Mouse (Mus musculus) small intestine, adult 2 months (tissue): Measurements from ENCODE around the gene Nog.

Experiments
- CTCF ChIP-seq: fragments of 200-500 bp; IDR thresholded peaks from 2 replicates; pipeline ENCODE4 v1.5.1; 2012; ENCODE audit warnings: low read depth, mild to moderate bottlenecking, control low read depth, inconsistent platforms, low read length, moderate library complexity, mixed read lengths; ENCODE audit not compliant: insufficient replicate concordance, insufficient read length; ENCODE audit errors: extremely low read depth
- POLR2A ChIP-seq: fragments of 200-500 bp; IDR thresholded peaks from 2 replicates; pipeline ENCODE4 v1.6.1; 2012; ENCODE audit warnings: low read depth, mild to moderate bottlenecking, control low read depth, inconsistent platforms, low read length, moderate library complexity

DNA sequence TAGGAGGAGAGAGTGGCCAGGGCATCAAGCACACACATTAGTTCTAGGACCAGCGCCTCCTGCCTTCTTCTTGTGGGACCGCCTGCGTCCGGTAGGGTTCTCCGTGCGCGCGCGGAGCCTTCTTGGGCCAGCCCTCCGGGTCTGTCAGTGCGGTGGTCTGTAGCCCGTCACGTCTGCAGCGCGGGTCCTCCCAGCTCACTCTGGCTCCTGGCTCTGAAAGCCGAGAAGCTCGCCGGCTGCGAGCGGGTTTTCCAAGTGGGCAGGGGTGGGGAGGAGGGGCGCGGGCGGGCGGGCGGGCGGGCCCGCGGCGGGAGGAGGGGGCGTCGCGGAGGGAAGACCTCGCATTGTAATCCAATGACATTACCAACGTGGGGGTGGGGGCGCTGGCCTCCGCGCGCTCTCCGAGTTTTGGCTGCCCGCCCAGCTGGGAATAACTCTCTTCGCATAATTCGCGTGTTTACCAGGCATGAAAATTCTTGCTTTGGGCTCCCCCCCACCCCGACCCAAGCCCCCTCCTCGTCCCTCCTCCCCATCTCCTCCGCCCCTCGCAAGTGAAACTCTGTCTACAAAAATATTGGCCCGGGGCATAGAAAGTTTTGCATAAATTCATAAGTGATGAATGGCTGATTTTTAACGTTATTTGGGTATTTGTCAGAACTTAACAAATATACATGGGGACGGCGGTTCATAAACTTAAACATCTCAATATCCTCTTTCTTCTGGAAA is 3.7 kb downstream of the Nog start:
- TF ChIP-seq CTCF (no peak), POLR2A (no peak)
